Mouse (Mus musculus): ENCODE results near the gene Ptprg. TPM values are rescaled to one million over a fixed set of nuclear protein-coding genes. Genes with fewer than 3 reads are reported as not detected.

Gene Ptprg
- polyA plus RNA-seq, 1 experiment from 2014 or later: 16.4 TPM

DNA sequence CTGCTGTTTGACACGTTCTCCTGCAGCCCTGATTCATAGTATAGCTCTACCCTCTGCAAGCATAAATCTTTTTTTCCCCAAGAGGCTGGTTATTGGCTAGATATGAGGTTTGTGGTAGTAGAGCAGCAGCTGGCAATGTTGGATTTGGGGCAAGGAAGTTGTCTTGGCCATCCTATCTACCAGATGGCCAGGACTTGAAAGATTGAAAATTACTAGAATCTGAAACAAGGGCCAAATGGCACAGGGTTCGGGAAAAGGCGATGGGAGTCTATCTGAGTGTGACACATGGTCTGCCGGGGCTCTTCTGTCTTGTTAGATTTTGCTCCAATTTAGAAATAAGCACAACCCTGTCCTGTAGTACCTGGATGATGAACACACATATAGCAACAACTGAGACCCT, 531.7 kb downstream of the Ptprg start:
- Histone ChIP-seq H3K36me3 (no peaks in the 10 kb centered on the region), H3K4me1 (replicated peaks) (0 out of 2 replicates have a peak, but pooled peaks cover 2% of the 10 kb centered on the region), H3K27ac (no peak overlapping the region), H3K9ac (no peak overlapping the region), H3K4me3 (no peak overlapping the region), H3K27me3 (no peaks in the 10 kb centered on the region), H3K9me3 (replicated peaks) (no peaks in the 10 kb centered on the region), H3K4me2 (no peak overlapping the region)
- 81% methylated on average over 4 of the region's 4 CpGs for WGBS
- ATAC-seq (replicated peaks; ENCODE audit: insufficient number of reproducible peaks, insufficient read depth, low FRiP score, low read depth): no peak

DNA sequence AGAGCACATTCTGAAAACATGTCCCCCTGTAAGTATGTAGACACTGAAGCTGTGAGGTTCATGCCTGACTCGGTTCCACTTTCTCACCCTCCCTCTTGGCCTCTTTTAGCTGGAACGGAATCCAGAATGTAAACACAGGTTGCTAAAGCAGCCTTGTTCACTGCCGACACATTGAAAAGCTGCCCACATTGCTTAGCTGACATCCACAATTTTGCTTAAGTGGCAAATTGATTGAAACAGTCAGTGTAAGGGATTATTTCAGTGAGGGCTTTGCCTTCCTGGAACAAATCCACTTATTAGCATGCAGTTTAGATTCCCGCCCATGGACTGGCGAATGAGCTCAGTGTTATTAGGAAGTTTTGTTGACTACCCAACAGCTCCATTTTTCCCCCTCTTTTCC, 532.8 kb downstream of the Ptprg start:
- ATAC-seq (replicated peaks; ENCODE audit: insufficient number of reproducible peaks, insufficient read depth, low FRiP score, low read depth): no peak

DNA sequence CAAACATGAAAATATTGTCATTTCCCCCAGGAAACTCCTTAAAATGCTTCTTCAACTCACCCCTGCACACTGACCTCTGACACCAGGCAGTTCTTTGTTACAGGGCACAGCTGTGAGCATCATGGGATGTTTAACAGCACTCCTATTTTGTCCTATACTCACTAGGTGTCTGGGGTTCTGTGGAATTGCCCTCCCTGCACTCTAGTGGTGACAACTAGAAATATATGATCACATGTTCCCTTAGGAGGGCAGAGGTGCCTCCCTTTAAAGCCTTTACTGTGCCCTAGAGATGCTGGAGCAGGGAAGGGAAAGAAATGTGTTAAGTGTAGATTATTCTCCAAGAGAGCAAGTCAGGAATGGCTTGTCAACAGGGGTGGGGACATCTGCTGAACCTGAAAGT, 536.6 kb downstream of the Ptprg start:
- Histone ChIP-seq H3K4me2 (no peak overlapping the region), H3K36me3 (no peaks in the 10 kb centered on the region)
- no peak for ATAC-seq (replicated peaks; ENCODE audit: insufficient number of reproducible peaks, insufficient read depth, low FRiP score, low read depth)

More for the DNA sequence above, 532.8 kb downstream of the Ptprg start:
- no peak overlapping the region for H3K9ac ChIP-seq
- H3K27me3 ChIP-seq: no peaks in the 10 kb centered on the region
- no peak overlapping the region for H3K27ac ChIP-seq
- H3K9me3 ChIP-seq (replicated peaks): no peaks in the 10 kb centered on the region
- no peak overlapping the region for H3K4me3 ChIP-seq
- WGBS: 57% methylated on average over 5 of the region's 5 CpGs
- no peak overlapping the region for H3K4me2 ChIP-seq
- H3K36me3 ChIP-seq: no peaks in the 10 kb centered on the region
- H3K4me1 ChIP-seq (replicated peaks): 0 out of 2 replicates have a peak, but pooled peaks cover 2% of the 10 kb centered on the region

DNA sequence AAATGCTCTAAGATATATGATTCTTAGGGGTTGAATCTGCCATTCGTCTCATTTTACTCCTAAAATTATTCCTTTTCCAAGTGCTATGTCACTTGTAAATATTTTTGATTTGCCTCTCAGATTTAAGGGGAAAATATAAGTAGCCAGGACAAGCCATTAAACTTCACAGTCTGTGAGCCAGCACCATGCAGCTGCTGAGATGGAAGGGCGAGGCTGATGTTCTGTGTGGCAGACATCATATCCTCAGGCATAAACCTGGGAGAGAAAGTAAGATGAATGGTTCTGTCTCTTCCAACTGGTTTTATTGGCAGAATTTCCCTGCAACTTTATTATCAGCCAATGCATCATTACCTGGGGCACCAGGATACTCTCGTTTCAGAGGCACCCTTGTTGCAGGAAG, 538.4 kb downstream of the Ptprg start:
- Histone ChIP-seq H3K27ac (no peak overlapping the region), H3K4me2 (no peak overlapping the region), H3K4me3 (no peak overlapping the region), H3K9ac (no peak overlapping the region), H3K4me1 (replicated peaks) (no peaks in the 10 kb centered on the region), H3K36me3 (no peaks in the 10 kb centered on the region), H3K9me3 (replicated peaks) (no peaks in the 10 kb centered on the region), H3K27me3 (no peaks in the 10 kb centered on the region)
- no peak for ATAC-seq (replicated peaks; ENCODE audit: insufficient number of reproducible peaks, insufficient read depth, low FRiP score, low read depth)
- 83% methylated on average over 3 of the region's 3 CpGs for WGBS

More for the DNA sequence above, 536.6 kb downstream of the Ptprg start:
- H3K27me3 ChIP-seq: no peaks in the 10 kb centered on the region
- no peak overlapping the region for H3K4me3 ChIP-seq
- no peaks in the 10 kb centered on the region for H3K9me3 ChIP-seq (replicated peaks)
- 0 out of 2 replicates have a peak, but pooled peaks cover 2% of the 10 kb centered on the region for H3K4me1 ChIP-seq (replicated peaks)
- no peak overlapping the region for H3K9ac ChIP-seq
- no peak overlapping the region for H3K27ac ChIP-seq

DNA sequence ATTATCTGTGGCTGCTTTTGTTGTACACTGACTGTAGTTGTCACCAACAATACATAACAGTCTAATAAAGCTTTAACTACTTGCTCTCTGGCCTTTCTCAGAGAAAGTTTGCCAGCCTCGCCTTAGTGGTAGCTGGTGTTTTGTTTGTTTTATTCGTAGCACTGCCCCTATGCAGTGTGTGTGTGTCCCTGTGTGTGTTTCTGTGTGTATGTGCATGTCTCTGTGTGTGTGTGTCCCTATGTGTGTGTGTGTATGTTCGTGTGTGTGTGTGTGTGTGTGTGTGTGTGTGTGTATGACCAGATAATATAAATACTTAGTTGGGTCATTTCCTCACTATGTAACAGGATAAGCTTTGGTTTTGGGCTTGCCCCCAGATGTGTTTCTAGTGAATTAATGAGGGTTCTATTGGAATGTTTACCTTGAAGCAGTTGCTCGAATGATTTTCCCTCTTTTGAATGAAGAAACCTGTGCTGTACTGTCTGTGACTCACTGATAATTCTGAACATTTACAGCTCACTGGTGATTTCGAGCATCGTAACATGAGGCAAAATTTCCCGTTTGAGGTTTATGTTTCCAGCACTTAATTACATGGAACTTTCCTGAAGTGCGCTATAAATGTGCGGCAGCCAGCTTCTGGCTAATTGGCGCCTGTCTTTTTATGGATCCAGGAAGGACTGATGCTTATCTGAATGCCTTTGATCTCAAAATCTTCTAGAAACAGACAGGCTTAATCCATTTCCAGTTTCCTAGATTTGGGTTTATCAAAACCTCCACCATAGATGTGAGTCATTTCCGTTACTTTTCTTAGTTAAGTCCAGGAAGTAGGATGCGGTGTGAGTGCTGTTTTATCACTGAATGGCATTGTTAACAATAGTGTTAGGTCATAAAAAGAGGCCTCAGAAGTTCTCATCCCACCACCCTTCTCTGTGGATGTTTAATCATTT, 546.3 kb downstream of the Ptprg start:
- no peak overlapping the region for H3K9ac ChIP-seq
- H3K36me3 ChIP-seq: no peaks in the 10 kb centered on the region
- no peak overlapping the region for H3K4me3 ChIP-seq
- 0 out of 2 replicates have a peak, but pooled peaks have one; percentile 47 for ATAC-seq (replicated peaks; ENCODE audit: insufficient number of reproducible peaks, insufficient read depth, low FRiP score, low read depth)
- H3K9me3 ChIP-seq (replicated peaks): no peaks in the 10 kb centered on the region
- 54% methylated on average over 12 of the region's 12 CpGs for WGBS
- H3K4me2 ChIP-seq: no peak overlapping the region
- H3K27me3 ChIP-seq: no peaks in the 10 kb centered on the region
- no peak overlapping the region for H3K27ac ChIP-seq
- H3K4me1 ChIP-seq (replicated peaks): no peaks in the 10 kb centered on the region; the same call in 1 of the 2 replicates

DNA sequence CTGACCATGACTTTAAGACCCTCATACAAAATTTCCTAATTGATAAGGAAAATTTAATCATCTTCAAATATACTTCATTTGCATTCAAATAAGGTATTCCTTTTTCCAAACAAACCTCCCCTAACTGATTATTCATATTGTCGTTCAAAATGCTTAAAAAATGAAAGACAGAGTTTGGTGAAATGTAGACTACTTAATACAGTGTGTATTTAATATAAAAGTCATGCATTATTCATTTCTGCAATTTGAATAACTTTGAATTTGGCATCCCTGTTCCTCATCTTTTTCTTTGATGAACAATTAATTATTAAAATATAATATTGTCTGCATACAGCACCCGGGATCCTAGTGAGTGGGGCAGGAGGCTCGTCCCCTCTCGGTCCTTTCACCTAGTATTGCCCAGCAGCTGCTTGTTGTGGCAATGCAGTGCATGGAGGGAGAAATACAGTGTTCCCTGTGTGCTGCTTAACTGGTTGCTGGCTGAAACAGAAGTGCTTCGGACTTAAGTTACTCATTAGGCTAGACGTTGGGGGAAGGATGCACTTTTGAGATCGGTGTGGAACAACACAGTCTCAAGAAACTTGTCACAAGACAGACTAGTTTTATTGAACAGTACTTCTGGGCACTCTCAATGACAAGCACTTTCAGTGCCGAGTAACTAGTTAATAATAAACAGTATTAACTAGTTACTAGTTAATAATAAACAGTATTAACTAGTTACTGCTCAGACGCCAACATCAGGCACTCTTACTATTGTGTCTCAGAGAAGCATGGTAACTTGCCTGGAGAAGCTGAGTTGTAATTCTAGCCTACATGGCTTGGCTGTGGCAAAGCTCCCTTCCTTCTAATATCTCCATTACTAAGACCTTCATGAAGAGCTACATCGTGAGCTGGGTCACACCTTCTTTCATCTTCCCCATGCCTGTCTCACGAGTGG, 549.3 kb downstream of the Ptprg start:
- Histone ChIP-seq H3K9ac (no peak overlapping the region), H3K4me3 (no peak overlapping the region), H3K4me1 (replicated peaks) (no peaks in the 10 kb centered on the region; the same call in 1 of the 2 replicates), H3K27ac (no peak overlapping the region), H3K36me3 (no peaks in the 10 kb centered on the region), H3K27me3 (no peaks in the 10 kb centered on the region), H3K4me2 (no peak overlapping the region), H3K9me3 (replicated peaks) (no peaks in the 10 kb centered on the region)
- ATAC-seq (replicated peaks; ENCODE audit: insufficient number of reproducible peaks, insufficient read depth, low FRiP score, low read depth): no peak
- 81% methylated on average over 11 of the region's 11 CpGs for WGBS

DNA sequence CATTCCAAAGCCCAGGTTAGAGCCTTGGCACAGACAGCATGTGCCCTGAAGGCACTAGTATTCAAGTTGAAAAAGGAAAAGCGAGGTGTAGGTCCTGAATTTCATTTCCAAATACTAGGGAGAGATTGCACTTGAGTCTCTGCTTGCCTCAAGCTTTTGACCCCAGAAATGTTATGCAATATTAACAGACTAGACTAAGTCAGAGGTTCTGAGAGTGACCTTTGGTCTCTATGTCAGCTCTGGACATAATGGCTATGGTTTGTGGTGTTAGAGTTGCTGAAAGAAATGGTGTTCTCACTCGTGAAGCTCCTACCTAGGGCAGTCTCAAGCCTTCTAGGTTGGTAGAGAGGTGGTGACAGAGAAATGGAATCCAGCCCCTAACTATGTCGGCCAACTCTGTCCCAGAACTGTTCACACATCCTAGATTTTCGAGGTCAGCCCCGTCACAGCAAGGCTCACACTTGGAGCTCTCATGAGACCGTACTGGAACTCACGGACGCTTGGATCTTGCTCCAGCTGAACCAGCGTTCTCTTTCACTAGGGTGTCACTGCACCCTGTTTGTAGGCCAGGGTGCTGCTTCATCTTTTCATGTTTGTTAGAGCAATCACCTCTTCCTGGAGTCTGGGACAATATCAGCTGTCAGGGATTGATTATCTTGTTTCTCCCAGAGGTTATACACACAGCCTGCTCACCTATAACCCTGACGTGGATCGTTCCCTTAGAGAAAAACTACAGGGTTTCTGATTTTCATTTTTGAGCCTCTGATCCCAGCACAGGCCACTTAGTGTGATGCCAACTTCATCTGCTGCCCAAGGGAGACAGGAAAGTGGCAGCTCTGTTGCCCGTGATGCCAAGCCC, 551.2 kb downstream of the Ptprg start:
- Histone ChIP-seq H3K4me3 (no peak overlapping the region), H3K27ac (no peak overlapping the region), H3K4me1 (replicated peaks) (no peaks in the 10 kb centered on the region; the same call in 1 of the 2 replicates), H3K9ac (no peak overlapping the region), H3K36me3 (no peaks in the 10 kb centered on the region), H3K9me3 (replicated peaks) (no peaks in the 10 kb centered on the region), H3K4me2 (no peak overlapping the region), H3K27me3 (no peaks in the 10 kb centered on the region)
- 56% methylated on average over 12 of the region's 12 CpGs for WGBS
- ATAC-seq (replicated peaks; ENCODE audit: insufficient number of reproducible peaks, insufficient read depth, low FRiP score, low read depth): no peak

DNA sequence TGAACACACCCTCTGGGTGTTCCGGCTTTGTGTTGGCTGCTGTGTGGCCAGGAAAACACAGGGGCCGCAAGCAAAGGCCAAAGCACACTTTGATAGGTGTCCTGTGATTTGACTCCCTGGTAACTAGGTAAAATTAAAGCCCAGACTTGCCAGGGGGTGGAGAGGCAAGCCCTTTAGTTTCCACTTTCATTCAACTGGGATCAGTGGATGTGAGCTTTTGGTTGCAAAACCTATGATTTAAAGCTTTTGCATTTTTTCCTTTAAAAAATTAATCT, 551.8 kb downstream of the Ptprg start:
- Histone ChIP-seq H3K9me3 (replicated peaks) (no peaks in the 10 kb centered on the region), H3K9ac (no peak overlapping the region), H3K4me3 (no peak overlapping the region), H3K4me2 (no peak overlapping the region), H3K36me3 (no peaks in the 10 kb centered on the region), H3K27ac (no peak overlapping the region), H3K27me3 (no peaks in the 10 kb centered on the region), H3K4me1 (replicated peaks) (no peaks in the 10 kb centered on the region; the same call in 1 of the 2 replicates)
- no peak for ATAC-seq (replicated peaks; ENCODE audit: insufficient number of reproducible peaks, insufficient read depth, low FRiP score, low read depth)
- 69% methylated on average over 2 of the region's 2 CpGs for WGBS

DNA sequence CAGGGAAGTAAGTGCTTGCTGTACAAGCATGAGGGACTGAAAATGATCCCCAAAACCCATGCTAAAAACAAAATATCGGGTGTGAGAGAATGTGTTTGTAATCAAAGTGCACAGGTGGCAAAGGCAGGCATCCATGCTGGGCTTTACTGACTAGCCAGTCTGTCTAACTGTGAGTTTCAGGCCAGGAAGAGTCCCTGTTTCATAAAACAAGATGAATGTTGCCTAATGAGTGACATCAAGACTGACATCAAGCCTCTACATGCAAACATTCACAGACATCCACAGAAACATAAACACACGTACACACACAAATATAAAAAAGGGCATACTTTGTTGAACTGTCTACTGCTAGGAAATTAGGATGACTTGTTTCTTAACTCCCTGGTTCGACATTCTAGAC, 552.3 kb downstream of the Ptprg start:
- no peaks in the 10 kb centered on the region for H3K4me1 ChIP-seq (replicated peaks)
- no peak for ATAC-seq (replicated peaks; ENCODE audit: insufficient number of reproducible peaks, insufficient read depth, low FRiP score, low read depth)
- no peak overlapping the region for H3K4me3 ChIP-seq
- no peak overlapping the region for H3K4me2 ChIP-seq
- no peak overlapping the region for H3K9ac ChIP-seq
- no peaks in the 10 kb centered on the region for H3K36me3 ChIP-seq
- H3K9me3 ChIP-seq (replicated peaks): no peaks in the 10 kb centered on the region
- H3K27ac ChIP-seq: no peak overlapping the region
- 78% methylated on average over 3 of the region's 3 CpGs for WGBS
- H3K27me3 ChIP-seq: no peaks in the 10 kb centered on the region

DNA sequence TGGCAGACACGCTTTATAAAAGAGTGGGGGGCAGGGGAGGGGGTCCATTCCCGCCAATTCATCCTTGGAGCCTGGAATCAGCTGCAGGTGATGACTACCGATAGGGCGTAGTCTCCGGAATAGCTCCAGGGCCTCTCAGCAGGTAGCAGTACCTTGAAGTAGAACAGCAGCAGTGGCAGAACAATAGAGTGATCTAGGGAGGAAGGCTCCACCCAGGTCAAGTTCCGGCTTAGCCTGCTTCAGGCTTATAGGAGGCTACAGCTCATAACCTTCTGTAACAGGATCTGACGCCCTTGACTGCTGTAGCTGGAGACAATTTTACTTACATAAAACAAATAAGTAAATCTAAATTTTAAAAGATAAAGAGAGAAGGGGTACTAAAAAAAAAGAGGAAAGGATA, 554.1 kb downstream of the Ptprg start:
- Histone ChIP-seq H3K9me3 (replicated peaks) (no peaks in the 10 kb centered on the region), H3K4me2 (no peak overlapping the region), H3K4me1 (replicated peaks) (peaks cover 6% of the 10 kb centered on the region), H3K27me3 (no peaks in the 10 kb centered on the region), H3K36me3 (no peaks in the 10 kb centered on the region), H3K9ac (no peak overlapping the region), H3K27ac (no peak overlapping the region), H3K4me3 (no peak overlapping the region)
- no peak for ATAC-seq (replicated peaks; ENCODE audit: insufficient number of reproducible peaks, insufficient read depth, low FRiP score, low read depth)
- 74% methylated on average over 7 of the region's 7 CpGs for WGBS

DNA sequence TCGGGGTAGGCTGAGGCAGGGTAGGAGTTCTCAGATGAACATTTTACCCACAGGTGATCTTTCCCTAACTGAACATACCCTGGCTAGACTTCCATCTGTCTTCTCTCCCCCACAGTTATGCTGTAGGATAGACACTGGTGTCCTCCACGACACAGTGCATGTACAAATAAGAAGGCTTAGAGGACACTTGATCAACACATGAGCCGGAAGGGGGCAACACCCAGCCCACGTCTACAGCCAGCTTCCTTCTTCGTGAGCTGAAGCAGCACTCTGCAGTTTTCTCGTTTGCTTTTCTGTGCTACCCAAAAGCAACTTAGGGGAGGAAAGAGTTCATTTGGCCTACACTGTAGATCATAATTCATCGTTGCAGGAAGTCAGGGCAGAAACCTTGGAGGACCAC, 554.7 kb downstream of the Ptprg start:
- WGBS: 79% methylated on average over 7 of the region's 7 CpGs

More for the DNA sequence above, 554.7 kb downstream of the Ptprg start:
- Histone ChIP-seq H3K4me1 (replicated peaks) (peaks cover 10% of the 10 kb centered on the region), H3K9me3 (replicated peaks) (no peaks in the 10 kb centered on the region), H3K27ac (no peak overlapping the region), H3K27me3 (no peaks in the 10 kb centered on the region), H3K9ac (no peak overlapping the region), H3K4me2 (no peak overlapping the region), H3K36me3 (no peaks in the 10 kb centered on the region), H3K4me3 (no peak overlapping the region)
- no peak for ATAC-seq (replicated peaks; ENCODE audit: insufficient number of reproducible peaks, insufficient read depth, low FRiP score, low read depth)

All from heart, embryonic 15.5 days (tissue).